ENCODE assay signal across 8 mouse cellular contexts in genomic region chrX:103981169-103981689, GRCm38 (mm10). TPM values are rescaled to one million over a fixed set of nuclear protein-coding genes. Genes with fewer than 3 reads are reported as not detected.
DNase-seq lines count a peak whose midpoint lies in the region; ATAC-seq and TF ChIP-seq lines count a peak whose summit lies in the region.

Gene Rlim (minus strand): TSS chrX:103981284.

- 30% methylated on average over 27 of the region's 27 CpGs for WGBS in embryonic facial prominence, embryonic 13.5 days
- under 1% methylated on average over 27 of the region's 27 CpGs for WGBS in kidney, adult 2 months
- WGBS in limb, embryonic 12.5 days, result 21% methylated on average over 27 of the region's 27 CpGs
- 26% methylated on average over 27 of the region's 27 CpGs for WGBS in midbrain, embryonic 15.5 days
- WGBS in spleen, adult 2 months, result 30% methylated on average over 27 of the region's 27 CpGs

- H3K4me3 ChIP-seq in embryonic facial prominence, embryonic 13.5 days, result peak within 1 kb of the TSS; percentile 65
- peak within 1 kb of the TSS; percentile 77 for H3K4me3 ChIP-seq in kidney, adult 2 months (ENCODE audit: insufficient read depth, low read depth, low read length)
- peak within 1 kb of the TSS; percentile 72 for H3K4me3 ChIP-seq in limb, embryonic 12.5 days (replicated peaks)
- H3K4me3 ChIP-seq in midbrain, embryonic 15.5 days, result peak within 1 kb of the TSS; percentile 75
- H3K4me3 ChIP-seq in spleen, adult 2 months (ENCODE audit: extremely low read depth, insufficient read depth, insufficient read length), result peak within 1 kb of the TSS; percentile 78

- peak within 1 kb of the TSS; percentile 93 for H3K27ac ChIP-seq in embryonic facial prominence, embryonic 13.5 days
- peak within 1 kb of the TSS; percentile 91 for H3K27ac ChIP-seq in kidney, adult 2 months (ENCODE audit: insufficient read depth, low read depth, low read length)
- peak within 1 kb of the TSS; percentile 92 for H3K27ac ChIP-seq in limb, embryonic 12.5 days
- peak within 1 kb of the TSS; percentile 91 for H3K27ac ChIP-seq in midbrain, embryonic 15.5 days
- peak within 1 kb of the TSS; percentile 93 for H3K27ac ChIP-seq in spleen, adult 2 months (ENCODE audit: insufficient read depth, low read length)

- no peak for TF ChIP-seq CTCF in kidney, adult 2 months (conservative IDR thresholded peaks at IDR 0.05; ENCODE audit: insufficient read depth, insufficient read length, low read depth, low read length)
- no peak for TF ChIP-seq CTCF in spleen, adult 2 months (IDR thresholded peaks at IDR 0.05; ENCODE audit: extremely low read depth, insufficient read depth, insufficient read length, insufficient replicate concordance)

- H3K4me2 ChIP-seq in embryonic facial prominence, embryonic 13.5 days, result peak within 1 kb of the TSS; percentile 57
- peak within 1 kb of the TSS; percentile 55 for H3K4me2 ChIP-seq in limb, embryonic 12.5 days
- H3K4me2 ChIP-seq in midbrain, embryonic 15.5 days, result peak within 1 kb of the TSS; percentile 57

- peak; percentile 99 for ATAC-seq in embryonic facial prominence, embryonic 13.5 days (ENCODE audit: insufficient number of reproducible peaks, insufficient read depth, low FRiP score, low TSS enrichment, low read depth)
- peak; percentile 99 for ATAC-seq in limb, embryonic 12.5 days (ENCODE audit: insufficient number of reproducible peaks, insufficient read depth, low FRiP score, low TSS enrichment, low read depth)
- peak; percentile 100 for ATAC-seq in midbrain, embryonic 15.5 days (replicated peaks)

- no peaks in the 10 kb centered on the region for H3K36me3 ChIP-seq in embryonic facial prominence, embryonic 13.5 days
- H3K36me3 ChIP-seq in kidney, adult 2 months (ENCODE audit: control insufficient read depth, insufficient read depth, low read length), result peaks cover 2% of the 10 kb centered on the region; the same call in 1 of the 2 replicates
- peaks cover 12% of the 10 kb centered on the region; the same call in 1 of the 2 replicates for H3K36me3 ChIP-seq in limb, embryonic 12.5 days
- H3K36me3 ChIP-seq in midbrain, embryonic 15.5 days (replicated peaks), result no peaks in the 10 kb centered on the region
- H3K36me3 ChIP-seq in spleen, adult 2 months (ENCODE audit: control insufficient read depth, insufficient read depth, low read length), result peaks cover 1% of the 10 kb centered on the region; the same call in 1 of the 2 replicates

- H3K9me3 ChIP-seq in embryonic facial prominence, embryonic 13.5 days, result no peaks in the 10 kb centered on the region
- no peaks in the 10 kb centered on the region for H3K9me3 ChIP-seq in limb, embryonic 12.5 days
- H3K9me3 ChIP-seq in midbrain, embryonic 15.5 days, result no peaks in the 10 kb centered on the region

- TF ChIP-seq POLR2A in kidney, adult 2 months (IDR thresholded peaks at IDR 0.05; ENCODE audit: low read depth, low read length), result peak; percentile 9
- TF ChIP-seq POLR2A in spleen, adult 2 months (IDR thresholded peaks at IDR 0.05; ENCODE audit: low read depth, low read length), result peak; percentile 60

- H3K4me1 ChIP-seq in embryonic facial prominence, embryonic 13.5 days, result no peaks in the 10 kb centered on the region
- H3K4me1 ChIP-seq in kidney, adult 2 months (ENCODE audit: control insufficient read depth, insufficient read depth, low read length), result no peaks in the 10 kb centered on the region
- no peaks in the 10 kb centered on the region for H3K4me1 ChIP-seq in limb, embryonic 12.5 days (replicated peaks)
- H3K4me1 ChIP-seq in midbrain, embryonic 15.5 days, result no peaks in the 10 kb centered on the region
- H3K4me1 ChIP-seq in spleen, adult 2 months (ENCODE audit: control insufficient read depth, insufficient read depth, insufficient read length), result no peaks in the 10 kb centered on the region

- peak; percentile 92 for DNase-seq in 3134 (ENCODE audit: extremely low read depth, insufficient read length, low spot score)
- DNase-seq in adrenal gland, postnatal 36 days, result peak; percentile 93
- DNase-seq in heart, adult 18-20 months, result peak; percentile 86 to 97
- DNase-seq in kidney, adult 2 months, result peak; percentile 96
- DNase-seq in spleen, adult 2 months (ENCODE audit: low read depth in 1 of 2, low spot score in 2 of 2), result peak; percentile 85 to 89

- peaks cover 21% of the 10 kb centered on the region for H3K27me3 ChIP-seq in embryonic facial prominence, embryonic 13.5 days
- H3K27me3 ChIP-seq in kidney, adult 2 months (replicated peaks; ENCODE audit: control insufficient read depth, insufficient read depth, low read length), result no peaks in the 10 kb centered on the region
- H3K27me3 ChIP-seq in limb, embryonic 12.5 days, result peaks cover 19% of the 10 kb centered on the region
- H3K27me3 ChIP-seq in midbrain, embryonic 15.5 days (replicated peaks), result peaks cover 13% of the 10 kb centered on the region
- no peaks in the 10 kb centered on the region for H3K27me3 ChIP-seq in spleen, adult 2 months (ENCODE audit: control insufficient read depth, insufficient read depth, low read length)

- peak within 1 kb of the TSS; percentile 88 for H3K9ac ChIP-seq in embryonic facial prominence, embryonic 13.5 days
- peak within 1 kb of the TSS; percentile 87 for H3K9ac ChIP-seq in limb, embryonic 12.5 days (replicated peaks)
- H3K9ac ChIP-seq in midbrain, embryonic 15.5 days, result peak within 1 kb of the TSS; percentile 80

RNA-seq across cellular contexts. Expression of gene Rlim, which starts in this region (rescaled TPM):
- 10 to 100 TPM; 65.5 to 67.6 TPM for total RNA-seq in adrenal gland, postnatal 36 days (2021)
- polyA plus RNA-seq in embryonic facial prominence, embryonic 13.5 days (2015; fragmentation: Nextera tagmentation; extraction: Ambion mirVana), result 32.7 and 37.0 TPM in 2 replicates
- total RNA-seq in heart, adult 18-20 months (2021), result 10 to 100 TPM; 23.1 to 23.9 TPM
- 4.8 and 7.1 TPM in 2 replicates for polyA plus RNA-seq in kidney, adult 2 months (2012; rRNA removed)
- polyA plus RNA-seq in limb, embryonic 12.5 days (2016; fragmentation: Nextera tagmentation; extraction: Ambion mirVana), result 45.3 and 48.8 TPM in 2 replicates
- polyA plus RNA-seq in midbrain, embryonic 15.5 days (2015; fragmentation: Nextera tagmentation; extraction: Ambion mirVana), result 26.7 and 29.4 TPM in 2 replicates
- polyA plus RNA-seq in spleen, adult 2 months (2012; rRNA removed), result 2.6 and 3.0 TPM in 2 replicates

Comparison
In these comparisons a context has a peak if more than half of its experiments do, and no peak if none do; other contexts are left out.
1. Peak in every context shown above with its lines: DNase-seq, ATAC-seq, H3K4me3 ChIP-seq and H3K27ac ChIP-seq.